Mouse (Mus musculus) embryonic fibroblast, embryonic 13.5 days (primary cell): ENCODE measurements around the gene Usp3.

Experiments
- CTCF ChIP-seq: IDR thresholded peaks from 2 replicates; pipeline ENCODE4 v1.5.1; 2011; ENCODE audit warnings: mild to moderate bottlenecking, control low read depth, low read length, moderate library complexity, borderline replicate concordance; ENCODE audit not compliant: insufficient read depth
- POLR2A ChIP-seq: IDR thresholded peaks from 2 replicates; pipeline ENCODE4 v1.6.1; 2011; ENCODE audit warnings: low read depth, mild to moderate bottlenecking, control low read depth, low read length, moderate library complexity

GRCm38 (mm10) chr9:66608817-66609345 lies 15.9 kb upstream of the Usp3 start:
- no peak for TF ChIP-seq CTCF
- no peak for TF ChIP-seq POLR2A
